Mouse (Mus musculus) thymus, adult 2 months (tissue): ENCODE measurements around the gene Fam206a. TPM values are rescaled to one million over a fixed set of nuclear protein-coding genes. Genes with fewer than 3 reads are reported as not detected.
A peak's percentile ranks its signal among the peaks of the same experiment; 100 is the strongest.

Experiments
- DNase-seq: peaks from one replicate; pipeline ENCODE4 v3.0.0; 2021
- H3K27ac ChIP-seq: fragments of 200-500 bp; 2 replicates; pipeline ENCODE4 v1.5.1; 2012; ENCODE audit warnings: low read length, control low read depth; ENCODE audit not compliant: control insufficient read depth, insufficient read depth
- H3K27me3 ChIP-seq: fragments of 200-500 bp; 2 replicates; pipeline ENCODE4 v1.6.1; 2012; ENCODE audit warnings: mild to moderate bottlenecking, low read length, moderate library complexity, mixed read lengths; ENCODE audit not compliant: control insufficient read depth, insufficient read depth
- H3K36me3 ChIP-seq: fragments of 200-500 bp; 2 replicates; pipeline ENCODE4 v1.6.1; 2012; ENCODE audit warnings: mild to moderate bottlenecking, low read length, moderate library complexity; ENCODE audit not compliant: control insufficient read depth, insufficient read depth
- H3K4me1 ChIP-seq: fragments of 200-500 bp; replicated peaks from 2 replicates; pipeline ENCODE4 v1.6.1; 2012; ENCODE audit warnings: low read length; ENCODE audit not compliant: control insufficient read depth, insufficient read depth
- H3K4me3 ChIP-seq: fragments of 200-500 bp; 2 replicates; pipeline ENCODE4 v1.5.1; 2012; ENCODE audit warnings: mild to moderate bottlenecking, low read length, control low read depth, moderate library complexity; ENCODE audit not compliant: control insufficient read depth, insufficient read depth
- CTCF ChIP-seq: fragments of 200-500 bp; IDR thresholded peaks from 2 replicates; pipeline ENCODE4 v1.5.1; 2012; ENCODE audit warnings: mild to moderate bottlenecking, control low read depth, low read length, moderate library complexity, borderline replicate concordance; ENCODE audit not compliant: control insufficient read depth, poor library complexity, insufficient read depth; ENCODE audit errors: extremely low read depth
- POLR2A ChIP-seq: fragments of 200-500 bp; IDR thresholded peaks from 2 replicates; pipeline ENCODE4 v1.6.1; 2012; ENCODE audit warnings: mild to moderate bottlenecking, low read length, control low read depth, moderate library complexity; ENCODE audit not compliant: control insufficient read depth, poor library complexity, insufficient read depth; ENCODE audit errors: extremely low read depth
- WGBS: fragments of 180-500 bp; shearing (Covaris S2); methylation state at CpG from one replicate; pipeline ENCODE4 v1.1.7; 2018; 5-methylcytosine and 5-hydroxymethylcytosine counted together
- polyA plus RNA-seq: library from polyadenylated mRNA; depleted of rRNA; stranded (reverse); fragments of >200 nt; gene quantifications from 2 replicates; pipeline ENCODE4 v1.2.3, GENCODE M21; 2012; rRNA removed

The Fam206a gene
- 6.6 and 7.7 TPM in 2 replicates for polyA plus RNA-seq

DNA sequence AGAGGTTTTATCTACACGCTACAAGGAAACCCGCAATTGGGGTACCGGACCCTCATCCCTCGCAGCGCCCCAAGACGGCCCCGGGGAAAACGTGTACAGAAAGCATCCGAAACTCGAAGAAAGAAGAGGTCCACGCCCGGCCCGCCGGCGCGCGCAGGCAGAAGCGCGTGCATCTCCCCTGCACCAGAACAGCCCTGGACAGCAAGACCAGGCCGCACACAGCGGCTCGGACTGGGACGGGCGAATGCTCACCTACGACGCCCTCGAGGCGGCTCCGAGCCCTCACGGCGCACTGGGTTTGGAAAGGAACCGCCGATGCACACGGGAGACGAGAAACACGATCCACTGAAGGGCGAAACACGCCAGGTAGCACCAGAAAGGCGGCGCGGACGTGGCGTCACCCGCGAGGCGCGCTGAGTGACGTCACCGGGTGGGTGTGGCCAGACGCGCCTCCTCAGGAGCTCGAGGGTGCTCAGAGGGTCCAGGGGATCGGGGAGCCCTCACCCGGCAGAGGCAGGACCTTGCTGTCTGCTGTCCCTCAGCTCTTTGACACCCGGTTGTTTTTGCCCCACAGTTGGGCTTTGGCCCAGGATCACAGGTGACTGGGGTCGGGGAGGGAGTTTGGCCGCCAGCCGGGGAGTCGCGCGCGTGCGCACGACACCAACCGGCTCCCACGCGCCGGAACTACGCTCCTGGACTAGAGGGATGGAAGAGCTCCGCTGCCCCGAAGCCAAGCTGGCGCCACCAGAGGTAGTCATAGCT lies at the start of gene Fam206a, which contains the start of gene Elp1:
Fam206a (plus strand) TSS at position 439 of the 762 bp plus-strand sequence.
Elp1 (minus strand) TSS at position 425 of the 762 bp plus-strand sequence.
- H3K36me3 ChIP-seq: peaks cover under 1% of the 10 kb centered on the region; the same call in 1 of the 2 replicates
- under 1% methylated on average over 72 of the region's 72 CpGs for WGBS
- TF ChIP-seq CTCF: peak; percentile 41; the same call in 1 of the 2 replicates
- peak; percentile 68 for TF ChIP-seq POLR2A
- peak; percentile 97 for DNase-seq
- H3K27ac ChIP-seq: no peak within 1 kb of the TSS
- H3K4me1 ChIP-seq: peaks cover 2% of the 10 kb centered on the region
- H3K4me3 ChIP-seq: peak within 1 kb of the TSS; percentile 97
- H3K27me3 ChIP-seq: no peaks in the 10 kb centered on the region

DNA sequence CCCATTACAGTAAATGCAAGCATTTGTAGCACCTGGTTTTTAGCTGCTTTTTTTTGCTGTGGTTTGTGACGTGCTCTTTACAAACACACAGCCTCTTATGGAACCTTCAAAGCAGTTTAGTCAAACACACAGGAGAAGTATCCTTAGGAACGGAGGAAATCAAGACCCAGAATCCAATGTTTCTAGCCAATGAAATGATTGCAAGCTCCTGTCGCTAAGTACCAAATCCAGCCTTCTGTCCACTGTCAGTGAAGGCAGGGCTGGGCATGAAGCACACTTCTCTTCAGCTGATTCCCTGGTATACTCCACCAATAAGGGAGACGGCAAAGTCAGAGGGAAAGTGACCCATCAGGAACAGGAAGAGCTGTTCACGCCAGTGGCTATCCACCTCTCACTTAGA lies 46.1 kb upstream of the Fam206a start:
- 94% methylated on average over 5 of the region's 5 CpGs for WGBS
- no peaks in the 10 kb centered on the region for H3K4me1 ChIP-seq
- no peak for DNase-seq
- H3K27me3 ChIP-seq: no peaks in the 10 kb centered on the region
- no peak overlapping the region for H3K27ac ChIP-seq
- H3K36me3 ChIP-seq: peaks cover 33% of the 10 kb centered on the region
- no peak overlapping the region for H3K4me3 ChIP-seq
- no peak for TF ChIP-seq POLR2A
- TF ChIP-seq CTCF: no peak

DNA sequence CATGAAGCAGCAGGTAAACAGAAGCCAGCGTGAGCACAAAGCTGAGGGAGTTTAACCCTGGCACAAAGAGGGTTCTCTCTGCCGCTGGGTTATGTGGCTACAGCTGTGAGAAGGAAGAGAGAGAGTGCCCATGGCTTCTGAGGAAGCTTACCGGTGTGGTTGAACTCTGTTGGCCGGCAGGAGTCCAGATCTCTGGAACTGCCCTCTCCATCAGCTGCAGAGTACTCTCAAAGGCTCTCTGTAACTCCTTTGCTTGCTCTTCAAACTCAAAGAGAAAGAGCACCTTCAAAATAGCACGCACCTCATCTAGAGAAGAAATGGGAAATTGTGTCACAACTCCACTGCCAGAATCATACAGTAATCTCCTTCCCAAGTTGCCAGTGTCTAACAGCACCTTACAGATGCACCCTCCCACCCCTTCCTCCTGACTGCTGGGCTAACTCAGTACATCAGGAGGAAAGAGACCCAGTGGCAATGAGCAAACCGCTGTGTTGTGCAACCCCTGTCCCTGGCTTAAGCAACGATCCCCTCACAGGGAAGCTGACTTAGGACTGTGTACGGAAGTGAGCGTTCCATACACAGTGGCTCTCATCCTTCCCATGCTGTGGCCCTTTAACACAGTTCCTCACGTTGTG lies 45.1 kb upstream of the Fam206a start:
- WGBS: 95% methylated on average over 10 of the region's 10 CpGs
- no peak overlapping the region for H3K27ac ChIP-seq
- H3K27me3 ChIP-seq: no peaks in the 10 kb centered on the region
- no peak overlapping the region for H3K4me3 ChIP-seq
- H3K4me1 ChIP-seq: no peaks in the 10 kb centered on the region
- TF ChIP-seq CTCF (no peak), POLR2A (no peak)
- no peak for DNase-seq
- H3K36me3 ChIP-seq: peaks cover 29% of the 10 kb centered on the region

GRCm38 (mm10) chr4:56757693-56758092 lies 44.5 kb upstream of the Fam206a start:
- Histone ChIP-seq H3K4me1 (no peaks in the 10 kb centered on the region), H3K36me3 (peaks cover 29% of the 10 kb centered on the region), H3K4me3 (no peak overlapping the region), H3K27me3 (no peaks in the 10 kb centered on the region), H3K27ac (no peak overlapping the region)
- TF ChIP-seq POLR2A (no peak), CTCF (no peak)
- 88% methylated on average over 1 of the region's 1 CpGs for WGBS
- no peak for DNase-seq

DNA sequence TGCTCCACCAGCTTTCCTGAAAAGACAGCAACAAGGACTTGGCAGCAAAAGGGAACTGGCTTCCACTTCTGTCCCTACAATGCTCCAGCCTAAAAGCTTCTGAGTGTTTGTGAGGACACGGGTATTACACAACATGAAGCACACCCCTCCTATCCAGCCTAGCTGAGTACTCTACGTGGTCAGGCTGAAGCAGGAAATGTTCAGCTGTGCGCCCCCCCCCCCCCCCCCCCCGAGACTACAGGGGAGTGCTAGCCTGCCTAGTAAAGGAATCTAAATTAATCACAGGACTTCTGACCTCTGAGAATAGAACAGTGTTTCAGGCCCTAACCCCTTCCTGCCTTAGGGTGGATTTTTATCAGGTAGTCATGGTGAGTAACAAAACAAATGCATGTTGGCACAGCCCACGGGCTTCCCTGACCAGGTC lies 34.3 kb upstream of the Fam206a start:
- Histone ChIP-seq H3K36me3 (peaks cover 34% of the 10 kb centered on the region), H3K27me3 (no peaks in the 10 kb centered on the region), H3K27ac (no peak overlapping the region), H3K4me3 (no peak overlapping the region), H3K4me1 (no peaks in the 10 kb centered on the region)
- WGBS: 77% methylated on average over 5 of the region's 5 CpGs
- TF ChIP-seq CTCF: no peak
- TF ChIP-seq POLR2A: no peak
- no peak for DNase-seq

DNA sequence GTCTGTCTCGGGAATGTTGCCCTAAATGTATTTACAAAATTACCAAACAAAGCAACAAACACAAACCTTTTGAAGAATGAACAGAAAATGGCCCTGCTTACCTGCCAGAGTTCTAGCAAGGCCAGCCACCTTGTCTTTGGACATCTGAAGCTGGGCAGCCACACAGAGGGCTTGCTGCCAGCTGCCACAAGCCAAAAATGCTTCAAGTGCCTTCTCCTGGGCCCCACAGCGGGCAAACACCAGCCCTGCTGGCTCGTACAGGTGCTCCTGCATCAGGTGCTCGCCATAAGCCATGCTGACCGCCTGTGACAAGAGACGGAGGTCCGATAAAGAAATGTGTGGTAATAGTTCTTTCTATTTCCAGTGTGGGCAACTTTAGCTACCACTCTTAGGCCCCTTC lies 33.2 kb upstream of the Fam206a start:
- DNase-seq: no peak

GRCm38 (mm10) chr4:56771065-56771464 lies 31.1 kb upstream of the Fam206a start:
- Histone ChIP-seq H3K4me1 (no peaks in the 10 kb centered on the region), H3K27me3 (no peaks in the 10 kb centered on the region), H3K27ac (no peak overlapping the region), H3K4me3 (no peak overlapping the region), H3K36me3 (peaks cover 59% of the 10 kb centered on the region)
- TF ChIP-seq CTCF (no peak), POLR2A (no peak)
- 74% methylated on average over 1 of the region's 1 CpGs for WGBS
- DNase-seq: no peak

More for the DNA sequence above, 33.2 kb upstream of the Fam206a start:
- H3K36me3 ChIP-seq: peaks cover 44% of the 10 kb centered on the region
- H3K4me3 ChIP-seq: no peak overlapping the region
- no peaks in the 10 kb centered on the region for H3K4me1 ChIP-seq
- H3K27me3 ChIP-seq: no peaks in the 10 kb centered on the region
- WGBS: 95% methylated on average over 7 of the region's 7 CpGs
- no peak overlapping the region for H3K27ac ChIP-seq
- no peak for TF ChIP-seq POLR2A
- TF ChIP-seq CTCF: no peak
